Mouse (Mus musculus) thymus, postnatal 14 days (tissue): ENCODE results near the gene Dtwd1.
"Not testable (repeated sequence)": the region's sequence is repeated elsewhere in the genome, so short reads cannot be mapped to it uniquely, and the experiment has no call there.

Experiments
- DNase-seq: peaks from one replicate; pipeline ENCODE4 v3.0.0; 2021

The Dtwd1 gene

DNA sequence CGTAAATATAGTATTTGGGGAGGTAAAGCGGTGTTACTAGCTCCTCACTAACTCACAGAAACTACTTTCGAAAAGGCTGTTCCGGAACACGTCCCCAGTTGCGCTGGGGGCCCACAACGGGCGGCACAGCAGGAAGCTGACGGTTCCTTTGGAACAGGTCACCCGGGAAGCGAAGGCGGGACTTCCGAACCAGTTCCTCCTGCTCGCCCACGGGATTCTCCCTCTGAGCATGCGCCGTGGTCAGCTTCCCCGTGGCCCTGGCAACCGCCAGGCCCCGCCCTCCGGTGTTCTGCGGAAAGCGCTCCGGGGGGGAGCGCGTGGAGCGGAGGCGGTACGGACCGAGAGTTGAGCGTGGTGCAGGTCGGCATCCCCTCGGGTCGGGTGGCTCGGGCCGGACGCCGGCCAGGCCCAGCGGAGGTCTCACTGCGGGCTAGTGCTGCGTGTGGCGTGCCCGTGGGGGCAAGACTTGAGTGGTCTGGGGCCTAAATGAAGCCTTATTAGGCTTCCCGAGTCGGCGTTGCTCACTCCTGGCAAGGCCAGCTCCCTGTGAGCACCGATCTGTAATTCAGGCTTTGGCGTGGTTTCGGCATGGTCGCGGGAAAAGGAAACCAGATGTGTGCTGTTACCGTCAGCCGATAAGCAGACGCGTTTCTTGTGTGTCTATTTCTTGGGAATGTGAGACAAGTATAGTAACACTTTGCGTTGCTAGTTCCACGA, at the start of gene Dtwd1, which contains the start of gene Fam227b:
Gene Dtwd1 (plus strand): TSS at position 287 of the 717 bp plus-strand sequence.
Gene Fam227b (minus strand): TSS at position 150 of the 717 bp plus-strand sequence.
- peak; percentile 98 for DNase-seq

GRCm38 (mm10) chr2:126147723-126148122, 4.2 kb upstream of the Dtwd1 start:
- DNase-seq: no peak

- DNase-seq: no peak
Measured at GRCm38 (mm10) chr2:126165277-126166018, 13.5 kb downstream of the Dtwd1 start.

DNA sequence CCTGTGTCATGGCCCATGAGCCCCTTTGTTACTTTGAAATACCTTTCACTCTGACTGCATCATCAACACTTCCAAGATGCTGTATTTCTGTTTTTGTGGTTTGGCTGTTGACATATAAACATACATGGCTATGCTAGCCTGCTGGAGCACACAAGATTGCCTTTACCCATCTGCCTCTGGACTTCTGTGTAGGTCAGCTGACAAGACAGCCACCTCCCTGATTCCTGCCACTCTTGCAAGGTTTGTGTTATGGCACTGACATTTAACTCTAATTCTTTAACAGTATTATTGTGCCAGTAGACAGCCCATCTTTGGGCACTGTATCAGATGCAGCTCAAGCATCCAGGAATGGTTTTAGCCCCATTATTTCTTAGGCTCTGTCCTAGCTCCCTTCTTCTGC, 14.4 kb downstream of the Dtwd1 start:
- DNase-seq: no peak

- DNase-seq: no peak
Measured at GRCm38 (mm10) chr2:126166848-126167617, 15.1 kb downstream of the Dtwd1 start.

GRCm38 (mm10) chr2:126171427-126171826, 19.5 kb downstream of the Dtwd1 start:
- DNase-seq: no peak

DNA sequence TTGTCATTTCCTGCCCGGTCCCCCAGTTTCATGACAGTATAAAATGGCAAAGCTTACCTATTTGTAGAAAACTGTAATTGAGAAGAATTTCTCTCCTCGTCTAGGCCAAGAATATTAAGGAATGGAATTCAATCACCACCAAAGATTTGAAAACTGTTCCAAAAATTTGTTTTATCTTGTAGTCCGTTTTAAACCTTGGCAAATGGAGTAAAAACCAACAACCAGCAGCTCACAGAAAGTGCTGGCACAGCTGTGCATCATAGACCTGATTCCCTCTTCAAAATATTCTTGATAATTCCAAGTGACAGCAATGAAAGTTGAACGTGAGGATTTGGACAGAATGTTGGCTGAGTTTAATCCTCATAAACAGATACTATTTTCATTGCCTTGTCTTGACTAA, 39.4 kb downstream of the Dtwd1 start:
- no peak for DNase-seq

DNA sequence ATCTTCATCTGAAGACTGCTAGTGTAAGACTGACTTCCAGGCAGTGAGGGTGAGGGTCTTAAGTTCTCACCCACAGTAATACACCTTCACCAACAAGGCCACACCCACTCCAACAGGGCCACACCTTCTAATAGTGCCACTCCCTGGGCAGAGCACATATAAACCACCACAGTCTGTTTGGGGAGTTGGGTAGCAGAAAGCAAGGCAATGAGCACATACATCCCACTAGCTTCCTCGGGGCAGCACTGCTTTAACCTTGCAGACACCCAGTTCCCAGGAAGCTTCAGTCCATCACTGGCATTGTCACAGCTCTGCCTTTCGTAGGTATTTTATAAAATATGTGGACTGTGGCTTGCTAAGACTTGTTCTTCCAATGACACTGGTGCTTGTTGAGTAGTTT, 40.2 kb downstream of the Dtwd1 start:
- DNase-seq: no peak

GRCm38 (mm10) chr2:126195631-126196356, 43.9 kb downstream of the Dtwd1 start:
- no peak for DNase-seq

GRCm38 (mm10) chr2:126198971-126199370, 47.0 kb downstream of the Dtwd1 start:
- DNase-seq: no peak

DNA sequence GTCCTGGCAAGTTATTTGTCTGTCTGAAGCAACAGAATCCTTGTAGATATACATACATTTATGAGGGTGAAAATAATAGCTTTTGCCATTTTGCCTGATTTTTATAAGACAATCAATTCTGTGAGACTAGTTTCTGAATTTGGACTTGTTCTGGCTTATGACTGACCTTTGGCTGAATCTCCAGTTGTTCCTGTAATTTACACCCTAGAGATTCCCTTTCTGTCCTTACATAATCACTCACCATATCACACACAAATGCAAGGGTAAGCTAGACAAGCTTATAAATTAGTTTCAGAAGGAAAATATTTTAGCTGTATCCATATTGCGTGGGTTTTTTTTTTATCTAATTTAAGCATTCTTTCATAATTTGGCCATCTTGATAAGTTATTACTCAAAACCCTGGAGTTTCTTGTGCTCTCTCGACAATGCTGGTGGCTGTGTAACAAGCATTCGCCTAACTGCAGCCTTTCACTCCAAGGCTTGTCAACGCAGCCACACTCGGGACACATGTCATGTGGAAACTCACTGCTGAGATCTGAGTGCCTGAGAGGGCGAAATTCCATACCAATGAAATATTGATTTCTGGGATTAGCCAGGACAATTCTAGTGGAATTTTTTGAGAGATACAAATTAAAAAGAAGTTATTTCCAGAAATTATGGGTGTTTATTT, 59.2 kb downstream of the Dtwd1 start:
- no peak for DNase-seq

GRCm38 (mm10) chr2:126214800-126215199, 62.9 kb downstream of the Dtwd1 start, which contains the start of gene Gm17555:
Gm17555 (plus strand) TSS chr2:126215100.
- not testable (repeated sequence) for DNase-seq
